Mouse (Mus musculus) bone marrow macrophage, adult 2 months (primary cell): ENCODE results near the gene Cdc42ep4.

Experiments
- CTCF ChIP-seq: IDR thresholded peaks from 2 replicates; pipeline ENCODE4 v1.5.1; 2012; ENCODE audit warnings: low read depth, mild to moderate bottlenecking, low read length, moderate library complexity
- POLR2A ChIP-seq: IDR thresholded peaks from 2 replicates; pipeline ENCODE4 v1.6.1; 2012; ENCODE audit warnings: mild to moderate bottlenecking, low read depth, low read length, borderline replicate concordance

GRCm38 (mm10) chr11:113690506-113690905 lies 61.2 kb downstream of the Cdc42ep4 start:
- no peak for TF ChIP-seq CTCF
- no peak for TF ChIP-seq POLR2A
